Mouse (Mus musculus) liver, adult 2 months (tissue): ENCODE data around the gene Drp2.

Experiments used
- CTCF ChIP-seq: fragments of 200-500 bp; IDR thresholded peaks from 2 replicates; pipeline ENCODE4 v1.5.1; 2011; ENCODE audit warnings: low read depth, low read length, control low read depth
- POLR2A ChIP-seq: fragments of 200-500 bp; IDR thresholded peaks from 2 replicates; pipeline ENCODE4 v1.6.1; 2011; ENCODE audit warnings: low read length, control low read depth; ENCODE audit not compliant: insufficient read depth; ENCODE audit errors: extremely low read depth

DNA sequence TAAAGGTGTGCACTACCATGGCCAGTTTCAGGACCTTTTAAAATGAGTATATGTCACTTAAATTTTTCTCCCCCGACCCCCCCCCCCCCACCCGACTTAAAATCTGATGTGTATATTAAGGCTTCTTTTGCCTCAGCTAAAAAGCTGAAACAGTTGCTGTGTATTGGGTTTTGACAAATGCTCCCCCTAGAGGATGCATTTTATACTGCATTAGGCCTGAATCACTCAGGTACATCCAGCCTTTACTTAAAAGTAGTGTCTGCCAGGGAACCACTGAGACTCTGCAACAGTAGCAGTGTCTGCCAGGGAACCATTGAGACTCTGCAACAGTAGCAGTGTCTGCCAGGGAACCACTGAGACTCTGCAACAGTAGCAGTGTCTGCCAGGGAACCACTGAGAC, 33.1 kb upstream of the Drp2 start:
- TF ChIP-seq CTCF (no peak), POLR2A (no peak)
